Mouse (Mus musculus) heart, embryonic 14.5 days (tissue): ENCODE measurements around the gene Madcam1. TPM values are rescaled to one million over a fixed set of nuclear protein-coding genes. Genes with fewer than 3 reads are reported as not detected.
A peak's percentile ranks its signal among the peaks of the same experiment; 100 is the strongest.

Source experiments
- ATAC-seq: fragments of 200-750 bp; cut with Nextera tagmentation; 2 replicates; pipeline ENCODE4 v1.8.0; 2017; ENCODE audit warnings: low read depth, moderate TSS enrichment; ENCODE audit not compliant: insufficient number of reproducible peaks, insufficient read depth, low FRiP score
- H3K27ac ChIP-seq, 2 experiments: fragments of 200-500 bp in 1 of 2; fragments of 300-500 bp in 1 of 2; sonication (generic) in 1 of 2; replicated peaks in 1 of 2; 2 replicates each; pipeline ENCODE4 v1.5.1; 2012 to 2014; ENCODE audit warnings: low read depth in 2 of 2, low read length in 2 of 2, control low read depth in 1 of 2, mild to moderate bottlenecking in 1 of 2, mixed read lengths in 1 of 2; ENCODE audit not compliant: control insufficient read depth in 1 of 2, insufficient read depth in 1 of 2
- H3K27me3 ChIP-seq: fragments of 300-500 bp; sonication (generic); 2 replicates; pipeline ENCODE4 v1.6.1; 2014; ENCODE audit warnings: mild to moderate bottlenecking, low read length, control low read depth; ENCODE audit not compliant: control insufficient read depth, insufficient read depth
- H3K36me3 ChIP-seq: fragments of 300-500 bp; sonication (generic); 2 replicates; pipeline ENCODE4 v1.6.1; 2014; ENCODE audit warnings: mild to moderate bottlenecking, control low read depth, low read length, mixed read lengths; ENCODE audit not compliant: control insufficient read depth, insufficient read depth
- H3K4me1 ChIP-seq, 2 experiments: fragments of 200-500 bp in 1 of 2; fragments of 300-500 bp in 1 of 2; sonication (generic) in 1 of 2; 2 replicates each; pipeline ENCODE4 v1.6.1; 2012 to 2014; ENCODE audit warnings: low read length in 2 of 2, control low read depth in 1 of 2, mixed read lengths in 1 of 2; ENCODE audit not compliant: control insufficient read depth in 2 of 2, insufficient read depth in 2 of 2
- H3K4me2 ChIP-seq: fragments of 300-500 bp; sonication (generic); 2 replicates; pipeline ENCODE4 v1.6.1; 2014; ENCODE audit warnings: mild to moderate bottlenecking, low read length
- H3K4me3 ChIP-seq, 2 experiments: fragments of 200-500 bp in 1 of 2; fragments of 300-500 bp in 1 of 2; sonication (generic) in 1 of 2; 2 replicates each; pipeline ENCODE4 v1.5.1; 2012 to 2014; ENCODE audit warnings: low read length in 2 of 2, mild to moderate bottlenecking in 2 of 2, control low read depth in 1 of 2, low read depth in 1 of 2, moderate library complexity in 1 of 2; ENCODE audit not compliant: control insufficient read depth in 1 of 2, insufficient read depth in 1 of 2
- H3K9ac ChIP-seq: fragments of 300-500 bp; sonication (generic); 2 replicates; pipeline ENCODE4 v1.6.1; 2014; ENCODE audit warnings: mild to moderate bottlenecking, low read length
- H3K9me3 ChIP-seq: fragments of 300-500 bp; sonication (generic); 2 replicates; pipeline ENCODE4 v1.6.1; 2016; ENCODE audit warnings: low read length, control low read depth; ENCODE audit not compliant: control insufficient read depth
- WGBS: fragments of 180-500 bp; shearing (Covaris S2); extraction: QIAGEN DNeasy Blood & Tissue Kit; methylation state at CpG from one replicate; pipeline ENCODE4 v1.1.7; 2014; 5-methylcytosine and 5-hydroxymethylcytosine counted together
- polyA plus RNA-seq: library from polyadenylated mRNA; unstranded; fragments of >200 nt; fragmentation: Nextera tagmentation; extraction: Ambion mirVana; gene quantifications from 2 replicates; pipeline ENCODE4 v1.2.1, GENCODE M21; 2014

Gene Madcam1
- polyA plus RNA-seq, 1 experiment from 2014 or later, result 1.00 TPM

- Histone ChIP-seq H3K27me3 (no peaks in the 10 kb centered on the region), H3K4me3 (no peak overlapping the region), H3K4me2 (peak overlapping the region; percentile 93), H3K9me3 (no peaks in the 10 kb centered on the region), H3K27ac (0 out of 4 replicates have a peak overlapping the region, but pooled peaks of 1 of the 2 experiments have one; percentile 64), H3K4me1 (peaks cover 36 to 52% of the 10 kb centered on the region in 2 experiments), H3K9ac (peak overlapping the region; percentile 96), H3K36me3 (peaks cover 62% of the 10 kb centered on the region)
- no peak for ATAC-seq
- 67% methylated on average over 1 of the region's 1 CpGs for WGBS
Observed at GRCm38 (mm10) chr10:79707162-79707561, 42.8 kb downstream of the Madcam1 start.

- Histone ChIP-seq H3K4me2 (peak overlapping the region; percentile 93), H3K9ac (no peak overlapping the region), H3K4me3 (no peak overlapping the region), H3K9me3 (no peaks in the 10 kb centered on the region), H3K27ac (peak overlapping the region in 1 of 2 experiments; percentile 64; a peak in 1 of 4 replicates), H3K36me3 (peaks cover 62% of the 10 kb centered on the region), H3K4me1 (peaks cover 39 to 54% of the 10 kb centered on the region in 2 experiments), H3K27me3 (no peaks in the 10 kb centered on the region)
- no peak for ATAC-seq
- 41% methylated on average over 4 of the region's 4 CpGs for WGBS
Observed at GRCm38 (mm10) chr10:79707759-79708158, 43.4 kb downstream of the Madcam1 start.

- peak overlapping the region; percentile 14; the same call in 1 of the 2 replicates for H3K9ac ChIP-seq
- 70% methylated on average over 21 of the region's 21 CpGs for WGBS
- no peaks in the 10 kb centered on the region for H3K9me3 ChIP-seq
- H3K4me3 ChIP-seq, result peak overlapping the region in 1 of 2 experiments; percentile 0; a peak in 1 of 4 replicates
- no peak for ATAC-seq
- H3K36me3 ChIP-seq, result peaks cover 62% of the 10 kb centered on the region
- H3K27me3 ChIP-seq, result no peaks in the 10 kb centered on the region
- peak overlapping the region; percentile 39 to 50; a peak in 3 of 4 replicates for H3K27ac ChIP-seq
- peak overlapping the region; percentile 44 for H3K4me2 ChIP-seq
- H3K4me1 ChIP-seq, result peaks cover 39 to 54% of the 10 kb centered on the region in 2 experiments
Observed at GRCm38 (mm10) chr10:79708668-79709067, 44.3 kb downstream of the Madcam1 start.

GRCm38 (mm10) chr10:79709307-79709706, 44.9 kb downstream of the Madcam1 start:
- no peak for ATAC-seq
- 17% methylated on average over 7 of the region's 7 CpGs for WGBS
- Histone ChIP-seq H3K4me1 (peaks cover 39 to 54% of the 10 kb centered on the region in 2 experiments), H3K9me3 (no peaks in the 10 kb centered on the region), H3K36me3 (peaks cover 62% of the 10 kb centered on the region), H3K4me3 (0 out of 4 replicates have a peak overlapping the region, but pooled peaks have one; percentile 0 to 1), H3K27me3 (0 out of 2 replicates have a peak, but pooled peaks cover under 1% of the 10 kb centered on the region), H3K4me2 (peak overlapping the region; percentile 44), H3K9ac (peak overlapping the region; percentile 43), H3K27ac (peak overlapping the region; percentile 39 to 57)

GRCm38 (mm10) chr10:79712029-79712428, 47.7 kb downstream of the Madcam1 start:
- Histone ChIP-seq H3K4me2 (no peak overlapping the region), H3K27ac (no peak overlapping the region), H3K9me3 (no peaks in the 10 kb centered on the region), H3K9ac (no peak overlapping the region), H3K36me3 (peaks cover 52% of the 10 kb centered on the region), H3K4me3 (no peak overlapping the region), H3K4me1 (peaks cover 21 to 42% of the 10 kb centered on the region in 2 experiments), H3K27me3 (peaks cover 28% of the 10 kb centered on the region)
- 71% methylated on average over 1 of the region's 1 CpGs for WGBS
- no peak for ATAC-seq

GRCm38 (mm10) chr10:79712499-79713126, 48.3 kb downstream of the Madcam1 start:
- Histone ChIP-seq H3K9ac (no peak overlapping the region), H3K9me3 (no peaks in the 10 kb centered on the region), H3K4me3 (no peak overlapping the region), H3K4me1 (peaks cover 15 to 42% of the 10 kb centered on the region in 2 experiments), H3K36me3 (peaks cover 46% of the 10 kb centered on the region), H3K27ac (no peak overlapping the region), H3K4me2 (no peak overlapping the region), H3K27me3 (peaks cover 34% of the 10 kb centered on the region)
- 8% methylated on average over 6 of the region's 6 CpGs for WGBS
- no peak for ATAC-seq

GRCm38 (mm10) chr10:79713163-79713562, 48.8 kb downstream of the Madcam1 start:
- 25% methylated on average over 1 of the region's 1 CpGs for WGBS

More at GRCm38 (mm10) chr10:79713163-79713562, 48.8 kb downstream of the Madcam1 start:
- Histone ChIP-seq H3K9ac (no peak overlapping the region), H3K36me3 (peaks cover 41% of the 10 kb centered on the region), H3K27ac (no peak overlapping the region), H3K27me3 (peaks cover 38% of the 10 kb centered on the region), H3K9me3 (no peaks in the 10 kb centered on the region), H3K4me2 (no peak overlapping the region), H3K4me1 (peaks cover 15 to 38% of the 10 kb centered on the region in 2 experiments), H3K4me3 (no peak overlapping the region)
- ATAC-seq, result no peak
